Mouse (Mus musculus): Measurements from ENCODE around the gene Prdm5. TPM values are rescaled to one million over a fixed set of nuclear protein-coding genes. Genes with fewer than 3 reads are reported as not detected.

Prdm5 gene
- polyA plus RNA-seq, 1 experiment from 2014 or later: 0.52 TPM

GRCm38 (mm10) chr6:65860609-65861008 lies 81.8 kb downstream of the Prdm5 start:
- H3K4me3 ChIP-seq (ENCODE audit: inconsistent target): no peak overlapping the region
- H3K27ac ChIP-seq: no peak overlapping the region
- H3K79me2 ChIP-seq (ENCODE audit: inconsistent target): no peaks in the 10 kb centered on the region
- no peaks in the 10 kb centered on the region for H3K36me3 ChIP-seq (ENCODE audit: inconsistent target)
- WGBS (ENCODE audit: missing documents): 97% methylated on average over 5 of the region's 5 CpGs

GRCm38 (mm10) chr6:65862836-65863235 lies 84.0 kb downstream of the Prdm5 start:
- no peak overlapping the region for H3K4me3 ChIP-seq (ENCODE audit: inconsistent target)
- no peak overlapping the region for H3K27ac ChIP-seq
- H3K36me3 ChIP-seq (ENCODE audit: inconsistent target): no peaks in the 10 kb centered on the region
- WGBS (ENCODE audit: missing documents): 100% methylated on average over 3 of the region's 3 CpGs
- no peaks in the 10 kb centered on the region for H3K79me2 ChIP-seq (ENCODE audit: inconsistent target)

GRCm38 (mm10) chr6:65864233-65864632 lies 85.4 kb downstream of the Prdm5 start:
- Histone ChIP-seq H3K27ac (no peak overlapping the region), H3K36me3 (ENCODE audit: inconsistent target) (no peaks in the 10 kb centered on the region), H3K4me3 (ENCODE audit: inconsistent target) (no peak overlapping the region), H3K79me2 (ENCODE audit: inconsistent target) (no peaks in the 10 kb centered on the region)
- WGBS (ENCODE audit: missing documents): 100% methylated on average over 2 of the region's 3 CpGs

- WGBS (ENCODE audit: missing documents): 91% methylated on average over 5 of the region's 5 CpGs
- Histone ChIP-seq H3K36me3 (ENCODE audit: inconsistent target) (no peaks in the 10 kb centered on the region), H3K27ac (no peak overlapping the region), H3K4me3 (ENCODE audit: inconsistent target) (no peak overlapping the region), H3K79me2 (ENCODE audit: inconsistent target) (no peaks in the 10 kb centered on the region)
Measured at GRCm38 (mm10) chr6:65864919-65865318, 86.1 kb downstream of the Prdm5 start.

GRCm38 (mm10) chr6:65865861-65866260 lies 87.1 kb downstream of the Prdm5 start:
- Histone ChIP-seq H3K27ac (no peak overlapping the region), H3K36me3 (ENCODE audit: inconsistent target) (no peaks in the 10 kb centered on the region)
- WGBS (ENCODE audit: missing documents): 96% methylated on average over 4 of the region's 4 CpGs

GRCm38 (mm10) chr6:65871754-65872278 lies 93.0 kb downstream of the Prdm5 start:
- 92% methylated on average over 6 of the region's 6 CpGs for WGBS (ENCODE audit: missing documents)
- H3K79me2 ChIP-seq (ENCODE audit: inconsistent target): no peaks in the 10 kb centered on the region
- H3K36me3 ChIP-seq (ENCODE audit: inconsistent target): no peaks in the 10 kb centered on the region

More at GRCm38 (mm10) chr6:65865861-65866260, 87.1 kb downstream of the Prdm5 start:
- Histone ChIP-seq H3K79me2 (ENCODE audit: inconsistent target) (no peaks in the 10 kb centered on the region), H3K4me3 (ENCODE audit: inconsistent target) (no peak overlapping the region)

GRCm38 (mm10) chr6:65878300-65878699 lies 99.5 kb downstream of the Prdm5 start:
- Histone ChIP-seq H3K79me2 (ENCODE audit: inconsistent target) (no peaks in the 10 kb centered on the region), H3K4me3 (ENCODE audit: inconsistent target) (no peak overlapping the region), H3K27ac (no peak overlapping the region), H3K36me3 (ENCODE audit: inconsistent target) (no peaks in the 10 kb centered on the region)
- WGBS (ENCODE audit: missing documents): 100% methylated on average over 1 of the region's 1 CpGs

More at GRCm38 (mm10) chr6:65871754-65872278, 93.0 kb downstream of the Prdm5 start:
- Histone ChIP-seq H3K27ac (no peak overlapping the region), H3K4me3 (ENCODE audit: inconsistent target) (no peak overlapping the region)

- Histone ChIP-seq H3K27ac (no peak overlapping the region), H3K79me2 (ENCODE audit: inconsistent target) (no peaks in the 10 kb centered on the region), H3K36me3 (ENCODE audit: inconsistent target) (no peaks in the 10 kb centered on the region), H3K4me3 (ENCODE audit: inconsistent target) (no peak overlapping the region)
- 100% methylated on average over 1 of the region's 1 CpGs for WGBS (ENCODE audit: missing documents)
Measured at GRCm38 (mm10) chr6:65888835-65889234, 110.0 kb downstream of the Prdm5 start.

GRCm38 (mm10) chr6:65892045-65892660 lies 113.4 kb downstream of the Prdm5 start:
- 98% methylated on average over 4 of the region's 4 CpGs for WGBS (ENCODE audit: missing documents)
- Histone ChIP-seq H3K36me3 (ENCODE audit: inconsistent target) (no peaks in the 10 kb centered on the region), H3K4me3 (ENCODE audit: inconsistent target) (no peak overlapping the region), H3K27ac (no peak overlapping the region), H3K79me2 (ENCODE audit: inconsistent target) (no peaks in the 10 kb centered on the region)

- WGBS (ENCODE audit: missing documents): 91% methylated on average over 2 of the region's 2 CpGs
Measured at GRCm38 (mm10) chr6:65906657-65907182, 127.9 kb downstream of the Prdm5 start.

GRCm38 (mm10) chr6:65915421-65915820 lies 136.6 kb downstream of the Prdm5 start:
- H3K79me2 ChIP-seq (ENCODE audit: inconsistent target): no peaks in the 10 kb centered on the region
- no peak overlapping the region for H3K4me3 ChIP-seq (ENCODE audit: inconsistent target)
- H3K36me3 ChIP-seq (ENCODE audit: inconsistent target): no peaks in the 10 kb centered on the region
- H3K27ac ChIP-seq: no peak overlapping the region
- 96% methylated on average over 5 of the region's 5 CpGs for WGBS (ENCODE audit: missing documents)

More at GRCm38 (mm10) chr6:65906657-65907182, 127.9 kb downstream of the Prdm5 start:
- Histone ChIP-seq H3K36me3 (ENCODE audit: inconsistent target) (no peaks in the 10 kb centered on the region), H3K79me2 (ENCODE audit: inconsistent target) (no peaks in the 10 kb centered on the region), H3K27ac (no peak overlapping the region), H3K4me3 (ENCODE audit: inconsistent target) (no peak overlapping the region)

- 75% methylated on average over 3 of the region's 3 CpGs for WGBS (ENCODE audit: missing documents)
- no peaks in the 10 kb centered on the region for H3K79me2 ChIP-seq (ENCODE audit: inconsistent target)
- H3K4me3 ChIP-seq (ENCODE audit: inconsistent target): no peak overlapping the region
- H3K36me3 ChIP-seq (ENCODE audit: inconsistent target): no peaks in the 10 kb centered on the region
- H3K27ac ChIP-seq: no peak overlapping the region
Measured at GRCm38 (mm10) chr6:65921703-65922102, 142.9 kb downstream of the Prdm5 start.

GRCm38 (mm10) chr6:65923501-65924084 lies 144.8 kb downstream of the Prdm5 start:
- H3K27ac ChIP-seq: no peak overlapping the region
- H3K36me3 ChIP-seq (ENCODE audit: inconsistent target): no peaks in the 10 kb centered on the region
- H3K79me2 ChIP-seq (ENCODE audit: inconsistent target): no peaks in the 10 kb centered on the region
- WGBS (ENCODE audit: missing documents): 96% methylated on average over 4 of the region's 4 CpGs
- no peak overlapping the region for H3K4me3 ChIP-seq (ENCODE audit: inconsistent target)

GRCm38 (mm10) chr6:65925737-65926333 lies 147.0 kb downstream of the Prdm5 start:
- no peak overlapping the region for H3K27ac ChIP-seq
- H3K4me3 ChIP-seq (ENCODE audit: inconsistent target): no peak overlapping the region
- no peaks in the 10 kb centered on the region for H3K36me3 ChIP-seq (ENCODE audit: inconsistent target)
- WGBS (ENCODE audit: missing documents): 91% methylated on average over 3 of the region's 3 CpGs
- no peaks in the 10 kb centered on the region for H3K79me2 ChIP-seq (ENCODE audit: inconsistent target)

- Histone ChIP-seq H3K36me3 (ENCODE audit: inconsistent target) (no peaks in the 10 kb centered on the region), H3K27ac (no peak overlapping the region), H3K79me2 (ENCODE audit: inconsistent target) (no peaks in the 10 kb centered on the region), H3K4me3 (ENCODE audit: inconsistent target) (no peak overlapping the region)
- 89% methylated on average over 1 of the region's 1 CpGs for WGBS (ENCODE audit: missing documents)
Measured at GRCm38 (mm10) chr6:65930523-65930922, 151.7 kb downstream of the Prdm5 start.

Data from macrophage (primary cell).